In the genomic region with DNA sequence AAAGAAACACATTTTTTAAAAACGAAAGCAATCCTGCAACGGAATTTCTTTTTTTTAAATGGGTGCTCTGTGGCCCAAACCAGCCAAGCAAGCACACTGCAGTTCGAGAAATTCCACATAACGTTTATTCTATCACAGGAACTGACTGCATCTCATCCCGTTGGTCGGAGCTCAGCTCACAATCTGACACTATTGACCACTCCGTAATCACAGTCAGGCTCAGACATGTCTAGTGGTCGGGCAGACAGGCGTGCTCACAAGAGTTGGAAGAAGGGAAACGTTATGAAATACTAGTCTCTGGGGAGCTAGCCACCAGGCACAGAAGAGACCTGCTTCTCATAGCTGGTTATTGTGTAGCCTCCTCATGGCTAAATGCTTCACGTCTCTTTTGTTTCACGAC, we compare ENCODE assay signal across 19 mouse cellular contexts. TPM values are rescaled to one million over a fixed set of nuclear protein-coding genes. Genes with fewer than 3 reads are reported as not detected.
"Had no signal": no experiment of that assay in that cellular context is flagged by ENCODE, and none has a peak within 500 bp of the region (broad histone marks: within the 10 kb centered on the region; RNA-seq: fewer than 3 reads in every experiment).

No protein-coding gene starts in this region.

- H3K27me3 ChIP-seq: stomach, embryonic 15.5 days had no signal

- DNase-seq: retina, postnatal 1 day; right cerebral cortex, adult 18-20 months; right cerebral cortex, postnatal 14 days; right cerebral cortex, postnatal 25 days; right cerebral cortex, postnatal 4 days; spleen, adult 18-20 months; thymus, adult 18-20 months; thymus, adult 2 months; thymus, postnatal 14 days; thymus, postnatal 25 days; thymus, postnatal 36 days; thymus, postnatal 4 days had no signal

- H3K36me3 ChIP-seq: neural tube, embryonic 13.5 days; stomach, embryonic 15.5 days had no signal

- H3K9ac ChIP-seq: neural tube, embryonic 13.5 days; stomach, embryonic 15.5 days had no signal

- H3K27ac ChIP-seq: neural tube, embryonic 13.5 days; stomach, embryonic 15.5 days; stomach, postnatal 0 days had no signal

- H3K4me2 ChIP-seq: neural tube, embryonic 13.5 days; stomach, embryonic 15.5 days had no signal

- H3K9me3 ChIP-seq: neural tube, embryonic 13.5 days; stomach, embryonic 15.5 days had no signal

- H3K4me3 ChIP-seq: neural tube, embryonic 13.5 days; stomach, embryonic 15.5 days had no signal

RNA-seq across cellular contexts. Expression of a gene that starts 15.6 kb away (rescaled TPM):
- total RNA-seq: neutrophil, adult 5-6 weeks had no signal
- polyA plus RNA-seq: neural tube, embryonic 13.5 days; small intestine, adult 2 months; urinary bladder, adult 2 months had no signal

RNA-seq across cellular contexts. Expression of a gene that starts 33.9 kb away (rescaled TPM):
- total RNA-seq: neutrophil, adult 5-6 weeks had no signal
- polyA plus RNA-seq: small intestine, adult 2 months; urinary bladder, adult 2 months had no signal

RNA-seq across cellular contexts. Expression of a gene that starts 57.7 kb away (rescaled TPM):
- total RNA-seq: neutrophil, adult 5-6 weeks had no signal
- polyA plus RNA-seq: small intestine, adult 2 months; spleen, adult 2 months had no signal
